Mouse (Mus musculus) cerebellum, adult 2 months (tissue): ENCODE measurements around the gene Hrh1.

Experiments
- CTCF ChIP-seq: fragments of 200-500 bp; IDR thresholded peaks from 2 replicates; pipeline ENCODE4 v1.5.1; 2011; ENCODE audit warnings: low read depth, mild to moderate bottlenecking, control low read depth, low read length, moderate library complexity, borderline replicate concordance; ENCODE audit not compliant: insufficient read depth
- POLR2A ChIP-seq: fragments of 200-500 bp; IDR thresholded peaks from 2 replicates; pipeline ENCODE4 v1.6.1; 2011; ENCODE audit warnings: low read length, control low read depth, borderline replicate concordance; ENCODE audit not compliant: insufficient read depth

GRCm38 (mm10) chr6:114459969-114460368, 62.2 kb downstream of the Hrh1 start:
- TF ChIP-seq CTCF: no peak
- TF ChIP-seq POLR2A: no peak
